Mouse (Mus musculus) kidney, postnatal 0 days (tissue): ENCODE data around the gene Ints6l. TPM values are rescaled to one million over a fixed set of nuclear protein-coding genes. Genes with fewer than 3 reads are reported as not detected.

Experiments used
- ATAC-seq: fragments of 200-750 bp; cut with Nextera tagmentation; replicated peaks from 2 replicates; pipeline ENCODE4 v1.8.0; 2017; ENCODE audit warnings: low read depth, moderate number of reproducible peaks, moderate TSS enrichment, moderate library complexity; ENCODE audit not compliant: low FRiP score
- DNase-seq: peaks from one replicate; pipeline ENCODE4 v3.0.0-alpha.2; 2016; ENCODE audit warnings: low spot score
- H3K27ac ChIP-seq: fragments of 300-500 bp; sonication (generic); 2 replicates; pipeline ENCODE4 v1.5.1; 2014; ENCODE audit warnings: mild to moderate bottlenecking
- H3K27me3 ChIP-seq: fragments of 300-500 bp; sonication (generic); 2 replicates; pipeline ENCODE4 v1.6.1; 2014; ENCODE audit warnings: low read length, mixed read lengths; ENCODE audit not compliant: insufficient read depth
- H3K36me3 ChIP-seq: fragments of 300-500 bp; sonication (generic); 2 replicates; pipeline ENCODE4 v1.6.1; 2014; ENCODE audit warnings: low read length, mixed read lengths; ENCODE audit not compliant: insufficient read depth
- H3K4me1 ChIP-seq: fragments of 300-500 bp; sonication (generic); replicated peaks from 2 replicates; pipeline ENCODE4 v1.6.1; 2014; ENCODE audit warnings: antibody characterized with exemption, low read length, mixed read lengths; ENCODE audit not compliant: insufficient read depth
- H3K4me2 ChIP-seq: fragments of 300-500 bp; sonication (generic); 2 replicates; pipeline ENCODE4 v1.6.1; 2014; ENCODE audit warnings: mild to moderate bottlenecking, low read length, moderate library complexity, mixed read lengths
- H3K4me3 ChIP-seq: fragments of 300-500 bp; sonication (generic); replicated peaks from 2 replicates; pipeline ENCODE4 v1.5.1; 2014; ENCODE audit warnings: low read depth, low read length
- H3K9ac ChIP-seq: fragments of 300-500 bp; sonication (generic); 2 replicates; pipeline ENCODE4 v1.6.1; 2014; ENCODE audit warnings: low read depth, low read length
- H3K9me3 ChIP-seq: fragments of 300-500 bp; sonication (generic); replicated peaks from 2 replicates; pipeline ENCODE4 v1.6.1; 2016; ENCODE audit warnings: low read length, inconsistent platforms, mixed read lengths
- CTCF ChIP-seq: IDR thresholded peaks from 2 replicates; pipeline ENCODE4 v1.5.1; 2016; ENCODE audit warnings: antibody characterized with exemption, low read depth, mild to moderate bottlenecking, moderate library complexity
- WGBS: fragments of 180-500 bp; shearing (Covaris S2); extraction: QIAGEN DNeasy Blood & Tissue Kit; methylation state at CpG from one replicate; pipeline ENCODE4 v1.1.7; 2014; 5-methylcytosine and 5-hydroxymethylcytosine counted together
- polyA plus RNA-seq: library from polyadenylated mRNA; unstranded; fragments of >200 nt; fragmentation: Nextera tagmentation; extraction: Ambion mirVana; gene quantifications from 2 replicates; pipeline ENCODE4 v1.2.1, GENCODE M21; 2015

The Ints6l gene
- polyA plus RNA-seq, 1 experiment from 2014 or later, result 31.7 TPM

- 76% methylated on average over 7 of the region's 7 CpGs for WGBS
- Histone ChIP-seq H3K27me3 (no peaks in the 10 kb centered on the region), H3K9ac (no peak overlapping the region), H3K4me2 (no peak overlapping the region), H3K27ac (no peak overlapping the region), H3K9me3 (no peaks in the 10 kb centered on the region), H3K4me3 (no peak overlapping the region), H3K4me1 (no peaks in the 10 kb centered on the region), H3K36me3 (no peaks in the 10 kb centered on the region)
- no peak for TF ChIP-seq CTCF
- ATAC-seq (no peak), DNase-seq (no peak)
Observed at GRCm38 (mm10) chrX:56435758-56436283, 18.8 kb upstream of the Ints6l start.

- ATAC-seq (no peak), DNase-seq (no peak)
- Histone ChIP-seq H3K27ac (no peak overlapping the region), H3K9ac (no peak overlapping the region), H3K9me3 (no peaks in the 10 kb centered on the region), H3K4me2 (no peak overlapping the region), H3K4me1 (no peaks in the 10 kb centered on the region), H3K27me3 (no peaks in the 10 kb centered on the region), H3K36me3 (no peaks in the 10 kb centered on the region), H3K4me3 (no peak overlapping the region)
- no peak for TF ChIP-seq CTCF
- WGBS, result 85% methylated on average over 11 of the region's 11 CpGs
Observed at GRCm38 (mm10) chrX:56446487-56447428, 7.9 kb upstream of the Ints6l start.

GRCm38 (mm10) chrX:56447524-56448015 lies 7.1 kb upstream of the Ints6l start, which contains the start of gene Gm2174:
Gene Gm2174 (plus strand): TSS chrX:56447965.
- Histone ChIP-seq H3K27ac (no peak within 1 kb of the TSS), H3K9me3 (no peaks in the 10 kb centered on the region), H3K4me2 (no peak within 1 kb of the TSS), H3K27me3 (no peaks in the 10 kb centered on the region), H3K36me3 (no peaks in the 10 kb centered on the region), H3K4me1 (no peaks in the 10 kb centered on the region), H3K4me3 (no peak within 1 kb of the TSS), H3K9ac (no peak within 1 kb of the TSS)
- no peak for TF ChIP-seq CTCF
- ATAC-seq (no peak), DNase-seq (no peak)
- 81% methylated on average over 4 of the region's 4 CpGs for WGBS

GRCm38 (mm10) chrX:56455372-56456246 lies 952 bp downstream of the Ints6l start:
- ATAC-seq, result peak; percentile 96
- Histone ChIP-seq H3K9me3 (no peaks in the 10 kb centered on the region), H3K27ac (peak overlapping the region; percentile 95), H3K9ac (peak overlapping the region; percentile 77), H3K4me2 (peak overlapping the region; percentile 57), H3K27me3 (no peaks in the 10 kb centered on the region), H3K4me1 (no peaks in the 10 kb centered on the region), H3K4me3 (peak overlapping the region; percentile 56), H3K36me3 (no peaks in the 10 kb centered on the region)
- TF ChIP-seq CTCF, result peak; percentile 60
- WGBS, result 29% methylated on average over 63 of the region's 65 CpGs
- peak; percentile 96 for DNase-seq

GRCm38 (mm10) chrX:56456379-56456778 lies 1.7 kb downstream of the Ints6l start:
- no peak for TF ChIP-seq CTCF
- Histone ChIP-seq H3K4me1 (no peaks in the 10 kb centered on the region), H3K36me3 (no peaks in the 10 kb centered on the region), H3K4me2 (peak overlapping the region; percentile 51), H3K9me3 (no peaks in the 10 kb centered on the region), H3K27me3 (no peaks in the 10 kb centered on the region), H3K4me3 (peak overlapping the region; percentile 56), H3K27ac (peak overlapping the region; percentile 95), H3K9ac (0 out of 2 replicates have a peak overlapping the region, but pooled peaks have one; percentile 23)
- peak; percentile 22 for DNase-seq
- 35% methylated on average over 8 of the region's 8 CpGs for WGBS
- ATAC-seq, result no peak
